Mouse (Mus musculus) hindbrain, embryonic 13.5 days (tissue): ENCODE measurements around the gene Castor1. TPM values are rescaled to one million over a fixed set of nuclear protein-coding genes. Genes with fewer than 3 reads are reported as not detected.

Source experiments
- ATAC-seq: fragments of 200-750 bp; cut with Nextera tagmentation; 2 replicates; pipeline ENCODE4 v1.8.0; 2017; ENCODE audit warnings: moderate TSS enrichment; ENCODE audit not compliant: low FRiP score
- H3K27ac ChIP-seq: fragments of 300-500 bp; sonication (generic); 2 replicates; pipeline ENCODE4 v1.5.1; 2015; ENCODE audit warnings: inconsistent platforms, mild to moderate bottlenecking, moderate library complexity
- H3K27me3 ChIP-seq: fragments of 300-500 bp; sonication (generic); 2 replicates; pipeline ENCODE4 v1.6.1; 2015; ENCODE audit warnings: mild to moderate bottlenecking, inconsistent platforms
- H3K36me3 ChIP-seq: fragments of 300-500 bp; sonication (generic); 2 replicates; pipeline ENCODE4 v1.6.1; 2015; ENCODE audit warnings: mild to moderate bottlenecking, inconsistent platforms
- H3K4me1 ChIP-seq: fragments of 300-500 bp; sonication (generic); replicated peaks from 2 replicates; pipeline ENCODE4 v1.6.1; 2015; ENCODE audit warnings: inconsistent platforms
- H3K4me2 ChIP-seq: fragments of 300-500 bp; sonication (generic); 2 replicates; pipeline ENCODE4 v1.6.1; 2015; ENCODE audit warnings: inconsistent platforms, mild to moderate bottlenecking, moderate library complexity
- H3K4me3 ChIP-seq: fragments of 300-500 bp; sonication (generic); 2 replicates; pipeline ENCODE4 v1.5.1; 2015; ENCODE audit warnings: mild to moderate bottlenecking, inconsistent platforms
- H3K9ac ChIP-seq: fragments of 300-500 bp; sonication (generic); 2 replicates; pipeline ENCODE4 v1.6.1; 2015; ENCODE audit warnings: mild to moderate bottlenecking, inconsistent platforms
- H3K9me3 ChIP-seq: fragments of 300-500 bp; sonication (generic); 2 replicates; pipeline ENCODE4 v1.6.1; 2016; ENCODE audit warnings: inconsistent platforms
- WGBS: fragments of 180-500 bp; shearing (Covaris S2); methylation state at CpG from one replicate; pipeline ENCODE4 v1.1.7; 2015; 5-methylcytosine and 5-hydroxymethylcytosine counted together
- polyA plus RNA-seq: library from polyadenylated mRNA; unstranded; fragments of >200 nt; fragmentation: Nextera tagmentation; extraction: Ambion mirVana; gene quantifications from 2 replicates; pipeline ENCODE4 v1.2.1, GENCODE M21; 2015

Gene Castor1
- polyA plus RNA-seq, 1 experiment from 2014 or later = 2.2 TPM

DNA sequence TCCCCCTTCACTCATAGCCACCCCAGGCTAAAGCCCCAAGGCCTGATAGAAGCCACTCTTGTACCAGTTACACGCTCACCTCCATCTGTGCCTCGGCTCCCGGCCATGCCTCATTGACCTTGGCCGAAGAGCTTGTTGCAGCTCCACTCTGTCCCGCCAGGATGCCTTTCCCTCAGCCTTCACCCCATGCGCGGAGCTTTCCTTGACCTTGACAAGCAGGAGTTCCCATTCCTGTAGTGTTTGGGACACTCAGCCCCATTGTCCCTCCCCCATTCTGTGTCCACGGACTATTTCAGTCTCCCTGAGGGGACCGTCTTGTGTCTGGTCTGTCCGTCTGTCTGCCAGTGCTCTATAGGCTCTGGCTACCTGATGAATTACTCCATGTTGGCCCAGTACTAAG is 4.9 kb upstream of the Castor1 start:
- Histone ChIP-seq H3K4me1 (peaks cover 5% of the 10 kb centered on the region), H3K9me3 (no peaks in the 10 kb centered on the region), H3K27ac (no peak overlapping the region), H3K4me2 (no peak overlapping the region), H3K36me3 (peaks cover 77% of the 10 kb centered on the region), H3K4me3 (no peak overlapping the region), H3K27me3 (peaks cover 12% of the 10 kb centered on the region), H3K9ac (no peak overlapping the region)
- WGBS = 95% methylated on average over 10 of the region's 10 CpGs
- ATAC-seq = no peak

- H3K27ac ChIP-seq = no peak overlapping the region
- 97% methylated on average over 14 of the region's 14 CpGs for WGBS
- no peak for ATAC-seq
- peaks cover 27% of the 10 kb centered on the region for H3K27me3 ChIP-seq
- H3K4me3 ChIP-seq = no peak overlapping the region
- H3K4me2 ChIP-seq = no peak overlapping the region
- peaks cover 63% of the 10 kb centered on the region for H3K36me3 ChIP-seq
- H3K9me3 ChIP-seq = no peaks in the 10 kb centered on the region
- peaks cover 11% of the 10 kb centered on the region for H3K4me1 ChIP-seq
- H3K9ac ChIP-seq = no peak overlapping the region
These were observed 3.5 kb upstream of the Castor1 start for GRCm38 (mm10) chr11:4214572-4214971.

DNA sequence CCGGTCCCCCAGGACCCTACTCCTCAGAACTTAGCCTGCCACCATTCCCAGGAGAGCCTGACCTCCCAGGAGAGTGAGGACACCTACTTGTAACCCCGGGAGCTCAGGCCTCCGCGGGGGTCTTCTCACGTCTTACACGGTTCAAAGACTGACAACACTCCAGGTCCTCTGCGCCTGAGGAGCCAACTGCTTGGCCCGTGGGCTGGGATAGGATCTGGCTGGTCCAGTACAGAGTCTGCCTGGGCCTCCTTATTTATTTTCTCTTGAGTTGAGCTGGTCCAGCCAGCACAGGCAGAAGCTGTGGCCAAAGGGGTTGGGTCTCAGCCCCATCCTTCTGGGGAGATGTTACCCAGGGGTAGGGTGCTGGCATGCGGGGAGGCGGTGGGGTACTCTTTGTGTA is 3.0 kb upstream of the Castor1 start:
- H3K36me3 ChIP-seq = peaks cover 58% of the 10 kb centered on the region
- H3K9ac ChIP-seq = no peak overlapping the region
- H3K4me2 ChIP-seq = no peak overlapping the region
- H3K4me1 ChIP-seq = peaks cover 11% of the 10 kb centered on the region
- no peaks in the 10 kb centered on the region for H3K9me3 ChIP-seq
- 88% methylated on average over 10 of the region's 10 CpGs for WGBS
- no peak for ATAC-seq
- H3K4me3 ChIP-seq = no peak overlapping the region
- peaks cover 31% of the 10 kb centered on the region for H3K27me3 ChIP-seq
- H3K27ac ChIP-seq = no peak overlapping the region

DNA sequence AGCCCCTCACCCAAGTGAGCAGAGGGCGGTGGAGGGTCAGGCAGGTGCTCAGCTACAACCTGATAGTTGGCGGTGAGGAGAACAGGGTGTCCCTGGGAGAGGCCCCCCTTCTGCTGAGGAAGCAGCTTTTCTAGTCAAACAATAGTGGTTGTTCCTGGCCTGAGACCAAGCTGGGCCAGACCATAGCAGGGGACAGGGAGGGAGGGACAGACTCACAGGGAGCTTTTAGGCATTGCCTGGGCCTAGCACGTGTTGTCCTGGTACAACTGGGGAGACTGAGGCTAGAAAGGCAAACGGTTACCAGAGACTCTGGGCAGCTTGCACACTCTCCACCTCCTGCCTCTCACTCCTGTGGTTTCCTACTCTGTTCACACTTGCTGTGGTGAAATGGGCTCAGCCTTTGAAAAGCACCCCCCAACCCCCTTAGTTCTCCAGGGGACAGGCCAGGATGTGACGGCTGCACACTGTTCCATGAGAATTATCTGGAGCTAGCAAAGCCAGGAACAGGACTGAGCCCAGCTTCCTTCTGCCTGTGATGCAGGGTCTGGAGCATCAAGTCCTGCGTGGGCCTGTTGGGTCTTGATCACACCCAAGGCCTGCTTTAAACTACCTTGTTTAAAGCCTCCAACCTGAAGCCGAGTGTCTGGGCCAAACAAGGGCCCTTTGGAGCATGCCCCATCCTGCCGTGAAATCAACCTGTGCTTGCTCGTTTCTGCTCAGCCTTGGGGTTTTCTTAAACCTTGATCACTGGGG is 1.6 kb upstream of the Castor1 start:
- 86% methylated on average over 9 of the region's 9 CpGs for WGBS
- ATAC-seq = no peak
- Histone ChIP-seq H3K4me3 (no peak overlapping the region), H3K27me3 (peaks cover 37% of the 10 kb centered on the region), H3K4me1 (peaks cover 11% of the 10 kb centered on the region), H3K27ac (no peak overlapping the region), H3K36me3 (peaks cover 45% of the 10 kb centered on the region), H3K9ac (no peak overlapping the region), H3K9me3 (no peaks in the 10 kb centered on the region), H3K4me2 (no peak overlapping the region)

GRCm38 (mm10) chr11:4218637-4219036 is 612 bp downstream of the Castor1 start:
- no peak for ATAC-seq
- H3K36me3 ChIP-seq = peaks cover 23% of the 10 kb centered on the region
- peaks cover 11% of the 10 kb centered on the region for H3K4me1 ChIP-seq
- H3K9me3 ChIP-seq = no peaks in the 10 kb centered on the region
- peaks cover 42% of the 10 kb centered on the region for H3K27me3 ChIP-seq
- H3K4me3 ChIP-seq = peak overlapping the region; percentile 43
- WGBS = 7% methylated on average over 6 of the region's 6 CpGs
- peak overlapping the region; percentile 73 for H3K4me2 ChIP-seq
- peak overlapping the region; percentile 69 for H3K9ac ChIP-seq
- no peak overlapping the region for H3K27ac ChIP-seq

DNA sequence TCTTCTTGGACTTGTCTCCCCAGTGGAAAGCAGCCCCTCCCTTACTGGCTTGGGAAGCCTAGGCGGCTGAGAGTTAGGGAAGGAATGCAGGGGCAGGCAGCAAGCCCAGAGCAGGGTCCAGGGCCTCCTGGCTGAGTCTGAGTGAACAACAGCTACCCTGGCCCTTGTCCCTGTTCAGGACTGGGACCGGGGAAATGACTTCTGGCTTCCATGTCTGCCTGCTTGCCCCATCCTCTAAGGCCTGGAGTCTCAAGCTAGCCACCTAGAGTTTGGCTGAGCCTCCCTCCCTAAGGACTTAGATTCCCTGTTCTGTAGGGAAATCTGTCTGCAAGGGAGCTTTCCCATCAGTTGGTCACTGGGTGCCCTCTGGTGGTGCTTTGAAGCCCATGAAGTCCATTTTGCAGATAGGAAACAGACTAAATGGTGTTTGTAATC is 1.3 kb downstream of the Castor1 start:
- Histone ChIP-seq H3K27me3 (peaks cover 42% of the 10 kb centered on the region), H3K4me2 (no peak overlapping the region), H3K9ac (no peak overlapping the region), H3K36me3 (peaks cover 16% of the 10 kb centered on the region), H3K27ac (no peak overlapping the region), H3K4me3 (no peak overlapping the region), H3K4me1 (peaks cover 11% of the 10 kb centered on the region), H3K9me3 (no peaks in the 10 kb centered on the region)
- WGBS = 14% methylated on average over 2 of the region's 2 CpGs
- ATAC-seq = no peak

DNA sequence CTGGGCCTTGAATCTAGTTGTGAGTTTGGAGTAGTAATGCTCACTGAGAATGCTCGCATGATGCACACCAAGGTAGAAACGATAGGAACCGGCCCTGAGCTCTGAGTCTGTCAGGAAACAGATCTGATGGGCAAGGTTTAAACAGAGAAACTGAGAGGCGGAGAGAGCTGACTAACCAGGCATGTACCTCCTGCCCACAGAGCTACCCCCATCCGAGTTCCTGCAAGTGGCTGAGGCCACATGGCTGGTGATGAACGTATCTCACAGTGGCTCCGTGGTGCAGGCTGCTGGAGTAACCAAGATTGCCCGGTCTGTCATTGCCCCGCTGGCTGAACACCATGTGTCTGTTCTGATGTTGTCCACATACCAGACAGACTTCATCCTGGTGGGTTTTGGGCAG is 1.9 kb downstream of the Castor1 start:
- Histone ChIP-seq H3K9ac (no peak overlapping the region), H3K9me3 (no peaks in the 10 kb centered on the region), H3K36me3 (peaks cover 10% of the 10 kb centered on the region), H3K27me3 (peaks cover 42% of the 10 kb centered on the region), H3K27ac (no peak overlapping the region), H3K4me1 (peaks cover 11% of the 10 kb centered on the region), H3K4me2 (no peak overlapping the region), H3K4me3 (no peak overlapping the region)
- WGBS = 69% methylated on average over 9 of the region's 9 CpGs
- no peak for ATAC-seq

DNA sequence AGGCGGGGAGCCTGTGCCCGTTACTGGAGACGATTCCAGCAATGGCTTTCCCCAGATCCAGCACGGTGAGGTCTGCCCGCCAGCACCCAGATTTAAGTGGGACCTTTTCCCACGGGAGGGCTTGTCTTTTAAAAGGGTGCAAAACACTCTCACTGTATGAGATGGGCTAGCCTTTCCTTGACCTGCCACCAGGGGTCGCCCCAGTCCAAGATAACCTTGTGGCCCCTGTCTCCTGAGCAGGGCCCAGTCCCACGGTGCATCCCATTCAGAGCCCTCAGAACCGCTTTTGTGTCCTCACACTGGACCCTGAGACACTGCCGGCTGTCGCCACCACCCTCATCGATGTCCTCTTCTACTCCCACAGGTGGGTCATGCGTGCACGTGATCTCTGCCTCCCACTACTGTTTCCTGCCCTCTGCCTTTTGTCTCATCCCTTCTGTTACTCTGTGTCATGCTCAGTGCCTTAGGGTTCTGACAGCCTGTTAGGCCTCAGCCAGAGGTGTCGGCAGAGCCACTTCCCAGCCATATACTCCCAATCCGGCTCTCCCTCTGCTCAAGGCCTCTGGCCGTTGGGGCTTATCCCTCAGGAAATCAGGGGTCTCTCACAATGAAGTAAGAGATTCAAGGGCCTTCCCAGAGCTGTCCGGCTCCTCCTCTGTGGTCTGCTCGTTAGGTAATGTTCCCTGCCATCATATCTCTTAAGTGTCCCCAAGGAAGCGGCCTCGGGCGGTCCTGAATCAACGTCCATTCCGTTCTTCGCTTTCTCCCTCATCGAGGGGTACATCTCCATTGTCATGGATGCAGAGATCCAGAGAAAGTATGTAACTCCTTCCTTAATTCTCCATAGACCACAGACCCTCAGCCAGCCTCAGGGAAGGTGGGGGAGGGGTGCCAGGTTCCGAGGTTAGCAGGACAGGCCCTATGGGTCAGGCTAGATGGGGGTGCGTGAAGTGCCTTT is 2.7 kb downstream of the Castor1 start:
- peaks cover 2% of the 10 kb centered on the region for H3K36me3 ChIP-seq
- peaks cover 42% of the 10 kb centered on the region for H3K27me3 ChIP-seq
- H3K27ac ChIP-seq = no peak overlapping the region
- H3K4me1 ChIP-seq = peaks cover 11% of the 10 kb centered on the region
- no peaks in the 10 kb centered on the region for H3K9me3 ChIP-seq
- WGBS = 47% methylated on average over 28 of the region's 28 CpGs
- H3K4me2 ChIP-seq = no peak overlapping the region
- no peak overlapping the region for H3K9ac ChIP-seq
- H3K4me3 ChIP-seq = no peak overlapping the region
- no peak for ATAC-seq

DNA sequence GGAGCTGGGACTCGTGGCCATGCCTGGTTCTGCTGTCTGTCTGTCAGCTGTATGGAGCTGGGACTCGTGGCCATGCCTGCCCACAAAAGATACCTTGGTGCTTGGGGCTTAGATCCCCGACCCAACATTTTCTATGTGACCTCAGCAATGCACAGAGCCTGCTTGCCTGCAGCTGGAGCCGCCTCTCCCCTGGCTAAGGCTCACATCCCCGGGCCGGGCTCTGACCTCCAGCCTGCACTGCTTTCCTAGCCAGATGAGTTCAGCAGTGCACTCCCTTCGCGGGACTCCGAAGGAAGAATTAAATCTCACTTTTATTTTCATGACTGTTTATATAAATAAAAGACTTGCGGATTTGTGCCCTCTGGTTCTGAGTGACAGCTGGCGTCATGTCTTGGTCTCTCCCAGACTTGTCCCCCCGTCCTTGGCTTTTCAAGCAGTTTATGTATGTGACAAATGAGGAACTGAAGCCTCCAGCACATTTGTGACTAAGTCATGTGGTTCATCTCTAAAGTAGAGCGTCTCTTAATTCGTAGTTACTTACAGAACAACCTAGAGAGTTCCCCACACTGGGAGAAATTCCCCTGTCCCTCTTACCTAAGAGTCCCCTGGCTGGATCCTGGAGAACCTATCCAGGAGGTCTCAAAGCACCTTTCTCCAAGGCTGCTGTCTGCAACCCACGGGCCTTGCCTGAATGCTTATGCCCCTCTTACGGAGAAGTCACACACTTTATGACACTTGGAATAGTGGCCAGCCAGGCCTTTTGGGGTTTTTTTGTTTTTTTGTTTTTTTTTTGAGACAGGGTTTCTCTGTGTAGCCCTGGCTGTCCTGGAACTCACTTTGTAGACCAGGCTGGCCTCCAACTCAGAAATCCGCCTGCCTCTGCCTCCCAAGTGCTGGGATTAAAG is 4.3 kb downstream of the Castor1 start:
- 80% methylated on average over 17 of the region's 17 CpGs for WGBS

GRCm38 (mm10) chr11:4223393-4224188 is 5.6 kb downstream of the Castor1 start:
- Histone ChIP-seq H3K9ac (no peak overlapping the region), H3K9me3 (no peaks in the 10 kb centered on the region), H3K36me3 (no peaks in the 10 kb centered on the region), H3K4me3 (no peak overlapping the region), H3K27ac (no peak overlapping the region), H3K4me2 (no peak overlapping the region), H3K4me1 (peaks cover 1% of the 10 kb centered on the region), H3K27me3 (peaks cover 25% of the 10 kb centered on the region)
- WGBS = 37% methylated on average over 6 of the region's 7 CpGs
- no peak for ATAC-seq

More for the DNA sequence above, 4.3 kb downstream of the Castor1 start:
- Histone ChIP-seq H3K4me2 (no peak overlapping the region), H3K27ac (no peak overlapping the region), H3K36me3 (no peaks in the 10 kb centered on the region), H3K4me3 (no peak overlapping the region), H3K9ac (no peak overlapping the region), H3K9me3 (no peaks in the 10 kb centered on the region), H3K4me1 (peaks cover 11% of the 10 kb centered on the region), H3K27me3 (peaks cover 38% of the 10 kb centered on the region)
- ATAC-seq = no peak

DNA sequence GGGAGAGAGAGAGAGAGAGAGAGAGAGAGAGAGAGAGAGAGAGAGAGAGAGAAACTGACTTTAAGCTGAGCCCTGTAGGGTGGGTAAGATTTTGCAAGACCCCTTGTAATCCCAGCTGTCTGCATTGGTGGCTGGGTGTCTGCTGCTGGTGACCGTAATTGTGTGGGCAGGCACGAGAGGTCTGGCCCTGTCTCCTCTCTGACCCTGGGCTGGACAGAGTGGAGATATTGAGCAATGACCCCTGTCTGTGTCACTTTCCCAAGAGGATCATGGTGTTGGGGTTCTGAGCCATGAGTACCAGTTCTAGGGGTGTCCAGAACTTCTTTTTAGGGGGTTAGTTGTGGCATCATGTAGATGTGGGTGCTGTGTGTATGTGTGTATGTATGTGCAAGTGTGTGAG is 6.2 kb downstream of the Castor1 start:
- Histone ChIP-seq H3K9ac (no peak overlapping the region), H3K4me2 (no peak overlapping the region), H3K27me3 (peaks cover 18% of the 10 kb centered on the region), H3K4me1 (no peaks in the 10 kb centered on the region), H3K4me3 (no peak overlapping the region), H3K27ac (no peak overlapping the region), H3K9me3 (no peaks in the 10 kb centered on the region), H3K36me3 (no peaks in the 10 kb centered on the region)
- ATAC-seq = no peak
- 45% methylated on average over 2 of the region's 2 CpGs for WGBS
